13 mouse cellular contexts compared by ENCODE assay signal in the genomic region with DNA sequence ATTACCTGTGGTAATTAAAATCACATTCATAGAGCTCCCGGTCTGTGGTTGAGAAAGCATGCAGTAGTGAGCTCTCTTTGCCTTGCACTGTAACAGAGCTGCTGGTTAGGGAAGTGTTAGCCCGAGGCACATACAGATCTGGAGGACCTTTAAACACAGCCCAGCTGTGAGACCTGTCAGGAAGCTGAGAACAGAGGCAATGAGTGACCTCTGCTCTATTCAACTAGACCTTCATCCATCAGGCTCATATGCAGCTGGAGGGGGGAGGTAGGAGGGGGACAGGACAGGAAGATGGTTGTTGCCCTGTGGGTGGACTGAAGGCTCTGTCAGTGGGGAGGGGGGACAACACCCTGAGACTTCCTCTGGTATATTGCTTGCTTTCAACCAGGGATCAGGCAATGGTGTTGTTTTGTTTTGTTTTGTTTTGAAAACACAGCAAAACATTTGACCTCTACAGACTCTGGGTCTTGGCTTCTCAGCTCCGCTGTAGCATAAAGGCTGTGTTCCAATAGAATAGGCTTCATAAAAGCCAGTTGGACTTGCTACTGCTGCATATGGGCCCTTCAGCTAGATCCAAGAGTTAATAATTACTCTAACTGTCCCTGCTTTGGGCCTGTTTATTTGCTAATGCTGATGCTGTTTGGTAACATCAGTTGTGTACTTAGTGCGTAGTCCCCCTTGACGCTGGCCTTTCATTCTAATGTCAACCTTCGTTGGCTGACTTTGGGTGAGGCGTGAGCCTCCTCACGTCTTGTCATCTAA. TPM values are rescaled to one million over a fixed set of nuclear protein-coding genes. Genes with fewer than 3 reads are reported as not detected.
DNase-seq lines count a peak whose midpoint lies in the region; ATAC-seq lines count a peak whose summit lies in the region.
"Had no signal": no experiment of that assay in that cellular context is flagged by ENCODE, and none has a peak within 500 bp of the region (broad histone marks: within the 10 kb centered on the region; RNA-seq: fewer than 3 reads in every experiment).

No protein-coding gene starts in this region.

- no peak overlapping the region for H3K4me3 ChIP-seq in heart, embryonic 15.5 days
- H3K4me3 ChIP-seq in limb, embryonic 15.5 days: no peak overlapping the region

- peak; percentile 92 for DNase-seq in heart, adult 11 months
- DNase-seq in heart, postnatal 36 days: no peak
- peak; percentile 48 for DNase-seq in 3T3-L1 (ENCODE audit: low read depth, low spot score)
- no peak for DNase-seq in left cerebral cortex, postnatal 25 days (ENCODE audit: low spot score in 2 of 2)
- no peak for DNase-seq in gastrocnemius, postnatal 4 days (ENCODE audit: low spot score in 2 of 2)
- DNase-seq in thymus, postnatal 36 days: no peak
- DNase-seq: cerebellum, adult 11 months; thymus, adult 2 months had no signal

- intact Hi-C loops in heart, postnatal 36 days (cut with DNase I): loop anchor here (2.0 to 5.0 kb wide), 4 partner anchors 14 to 73 kb away; partner anchors contain the start of gene Pxdc1
- intact Hi-C loops in left cerebral cortex, postnatal 25 days (cut with DNase I): no loop called here

- no peaks in the 10 kb centered on the region for H3K36me3 ChIP-seq in heart, embryonic 15.5 days
- H3K36me3 ChIP-seq in limb, embryonic 15.5 days: no peaks in the 10 kb centered on the region

- no peak overlapping the region for H3K9ac ChIP-seq in heart, embryonic 15.5 days
- no peak overlapping the region for H3K9ac ChIP-seq in limb, embryonic 15.5 days

- H3K27ac ChIP-seq in heart, embryonic 15.5 days: peak overlapping the region; percentile 79
- H3K27ac ChIP-seq in limb, embryonic 15.5 days: peak overlapping the region; percentile 72
- H3K27ac ChIP-seq: macrophage had no signal

- H3K27me3 ChIP-seq in heart, embryonic 15.5 days: no peaks in the 10 kb centered on the region
- no peaks in the 10 kb centered on the region for H3K27me3 ChIP-seq in limb, embryonic 15.5 days

- H3K4me1 ChIP-seq in heart, embryonic 15.5 days (replicated peaks): peaks cover 20% of the 10 kb centered on the region
- peaks cover 28% of the 10 kb centered on the region for H3K4me1 ChIP-seq in limb, embryonic 15.5 days

- H3K4me2 ChIP-seq in heart, embryonic 15.5 days: no peak overlapping the region; the same call in 1 of the 2 replicates
- no peak overlapping the region for H3K4me2 ChIP-seq in limb, embryonic 15.5 days

- WGBS in heart, embryonic 15.5 days: 52% methylated on average over 8 of the region's 8 CpGs
- WGBS in limb, embryonic 15.5 days: 57% methylated on average over 8 of the region's 8 CpGs

- no peaks in the 10 kb centered on the region for H3K9me3 ChIP-seq in heart, embryonic 15.5 days (replicated peaks)
- no peaks in the 10 kb centered on the region for H3K9me3 ChIP-seq in limb, embryonic 15.5 days

- no peak for ATAC-seq in heart, embryonic 15.5 days (replicated peaks; ENCODE audit: insufficient number of reproducible peaks, insufficient read depth, low FRiP score, low read depth)
- no peak for ATAC-seq in limb, embryonic 15.5 days (ENCODE audit: insufficient number of reproducible peaks, low FRiP score, low TSS enrichment, low read depth)

RNA-seq across cellular contexts. Expression of gene Fam50b, which starts 9.6 kb away (rescaled TPM):
- total RNA-seq in heart, postnatal 36 days (2021): not detected
- not detected in 2 replicates for polyA plus RNA-seq in heart, embryonic 15.5 days (2015; fragmentation: Nextera tagmentation; extraction: Ambion mirVana)
- not detected in 2 replicates for polyA plus RNA-seq in limb, embryonic 15.5 days (2015; fragmentation: Nextera tagmentation; extraction: Ambion mirVana)
- total RNA-seq in left cerebral cortex, postnatal 25 days (2021): not detected
- not detected for total RNA-seq in gastrocnemius, postnatal 4 days (2021)
- total RNA-seq: gastrocnemius, adult 18-20 months had no signal
- polyA plus RNA-seq: C2C12; macrophage; thymus, adult 2 months had no signal

Comparison
In these comparisons a context has a peak if more than half of its experiments do, and no peak if none do; other contexts are left out.
1. DNase-seq: peak in heart, adult 11 months (single experiment) and 3T3-L1 (single experiment); none in heart, postnatal 36 days (0 of 2), left cerebral cortex, postnatal 25 days (0 of 2), gastrocnemius, postnatal 4 days (0 of 2) and thymus, postnatal 36 days (0 of 2).